Mouse (Mus musculus): ENCODE measurements around the gene Fbn1. TPM values are rescaled to one million over a fixed set of nuclear protein-coding genes. Genes with fewer than 3 reads are reported as not detected.

Fbn1 gene
- total RNA-seq, 1 experiment from 2014 or later: 28.8 TPM

Other genes with a start within 250 kb of the Fbn1 start
- gene Gm9913, start 2.9 kb downstream of the Fbn1 start, total RNA-seq (2021): not detected in 2 replicates
- gene Cep152, start 117.1 kb upstream of the Fbn1 start, total RNA-seq (2021): 5.1 TPM in 2 replicates
- 104 and 123 TPM in 2 replicates for gene Eid1, start 165.1 kb upstream of the Fbn1 start, total RNA-seq (2021)
- 3.3 and 3.4 TPM in 2 replicates for gene Shc4, start 216.2 kb upstream of the Fbn1 start, total RNA-seq (2021)

All from adrenal gland, postnatal 25 days (tissue).